Mouse (Mus musculus) lung, adult 2 months (tissue): ENCODE measurements at regions not wholly inside any gene's neighbourhood (a gene's known extent, or its start where the extent isn't known, plus 50 kb on each side); places are given as distances from the start of the nearest gene placed in this dataset.

Experiments used
- CTCF ChIP-seq: fragments of 200-500 bp; IDR thresholded peaks from 2 replicates; pipeline ENCODE4 v1.5.1; 2011; ENCODE audit warnings: mild to moderate bottlenecking, low read length, control low read depth; ENCODE audit not compliant: insufficient read depth
- POLR2A ChIP-seq: fragments of 200-500 bp; IDR thresholded peaks from 2 replicates; pipeline ENCODE4 v1.6.1; 2011; ENCODE audit warnings: low read depth, mild to moderate bottlenecking, control low read depth, low read length, borderline replicate concordance; ENCODE audit errors: extremely low read depth

DNA sequence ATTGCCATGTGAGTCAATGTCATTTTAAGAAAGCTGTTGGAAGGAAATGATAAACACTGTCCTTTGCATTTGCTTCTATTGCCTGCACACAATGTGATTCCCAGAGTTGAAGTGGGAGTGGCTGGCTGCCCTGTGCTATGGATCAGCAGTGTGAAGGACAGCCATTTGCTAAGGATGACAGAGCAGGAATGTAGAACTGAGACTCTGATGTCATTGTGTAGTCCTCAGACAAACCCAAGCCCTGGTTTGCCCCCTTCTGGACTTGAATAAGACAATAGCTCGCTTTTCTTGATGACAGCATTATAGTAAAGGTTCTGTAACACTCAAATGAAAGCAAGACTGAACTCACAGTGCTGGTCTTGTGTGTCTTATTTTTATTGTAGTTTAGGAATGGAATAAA is 347.8 kb downstream of the Phf14 start:
- TF ChIP-seq POLR2A (no peak), CTCF (no peak)
